Mouse (Mus musculus) mouse embryonic stem cell (cell line): ENCODE results near the gene Rasgrp1.

Experiments used
- in situ Hi-C, 2 experiments: fragments of 300-500 bp; cut with MboI; formaldehyde crosslinking; loops; 1 replicate in 1 of 2; 3 replicates in 1 of 2; pipeline ENCODE4 v1.14.3; 2019 to 2020; ENCODE audit warnings: low sequenced_read_pairs in 2 of 2, low pct_unique_long_range_greater_than_20kb in 1 of 2, mixed read lengths in 1 of 2; ENCODE audit not compliant: unreplicated experiment in 1 of 2

Rasgrp1 gene

GRCm38 (mm10) chr2:117288291-117288690, 54.5 kb downstream of the Rasgrp1 start:
- in situ Hi-C loops: no loop called here

- in situ Hi-C loops: loop anchor here in 1 of 2 experiments (25.0 kb wide), 1 partner anchor 173 kb away; no protein-coding TSS in a partner anchor
Observed at GRCm38 (mm10) chr2:117263786-117264408, 78.9 kb downstream of the Rasgrp1 start.

GRCm38 (mm10) chr2:117262184-117262583, 80.6 kb downstream of the Rasgrp1 start:
- in situ Hi-C loops: loop anchor here in 1 of 2 experiments (25.0 kb wide), 1 partner anchor 175 kb away; no protein-coding TSS in a partner anchor

- in situ Hi-C loops: loop anchor here in 1 of 2 experiments (25.0 kb wide), 1 partner anchor 180 kb away; no protein-coding TSS in a partner anchor
Observed at GRCm38 (mm10) chr2:117257617-117258016, 85.2 kb downstream of the Rasgrp1 start.

- in situ Hi-C loops: loop anchor here in 1 of 2 experiments (25.0 kb wide), 1 partner anchor 182 kb away; no protein-coding TSS in a partner anchor
Observed at GRCm38 (mm10) chr2:117255415-117255814, 87.4 kb downstream of the Rasgrp1 start.

- in situ Hi-C loops: loop anchor here in 1 of 2 experiments (25.0 kb wide), 1 partner anchor 187 kb away; no protein-coding TSS in a partner anchor
Observed at GRCm38 (mm10) chr2:117250001-117250510, 92.7 kb downstream of the Rasgrp1 start.

- in situ Hi-C loops: no loop called here
Observed at GRCm38 (mm10) chr2:117249255-117250000, 93.4 kb downstream of the Rasgrp1 start, which contains the start of gene Fam98b. Fam98b (plus strand) TSS chr2:117249739.

GRCm38 (mm10) chr2:117241953-117242352, 100.8 kb downstream of the Rasgrp1 start:
- in situ Hi-C loops: no loop called here

- in situ Hi-C loops: no loop called here
Observed at GRCm38 (mm10) chr2:117231257-117231656, 111.5 kb downstream of the Rasgrp1 start.

- in situ Hi-C loops: no loop called here
Observed at GRCm38 (mm10) chr2:117230261-117230660, 112.5 kb downstream of the Rasgrp1 start.
